Mouse (Mus musculus): ENCODE data around the gene Zscan18.
A peak's percentile ranks its signal among the peaks of the same experiment; 100 is the strongest.
"Not testable (repeated sequence)": the region's sequence is repeated elsewhere in the genome, so short reads cannot be mapped to it uniquely, and the experiment has no call there.

Zscan18 gene

GRCm38 (mm10) chr7:12802866-12803726, at the start of gene Zscan18:
TSS of gene Zscan18 (minus strand) at chr7:12803635.
- DNase-seq = peak; percentile 78

GRCm38 (mm10) chr7:12835779-12836178, 32.3 kb upstream of the Zscan18 start:
- DNase-seq = no peak

- DNase-seq = no peak
These were observed 31.8 kb upstream of the Zscan18 start for GRCm38 (mm10) chr7:12835193-12835671.

GRCm38 (mm10) chr7:12834162-12835120, 31.0 kb upstream of the Zscan18 start, which contains the start of gene Zfp110:
TSS of gene Zfp110 (plus strand) at chr7:12834761.
- DNase-seq = peak; percentile 88

GRCm38 (mm10) chr7:12818521-12819295, 15.3 kb upstream of the Zscan18 start, which contains the start of gene Zfp329:
TSS of gene Zfp329 (minus strand) at chr7:12818858.
- DNase-seq = peak; percentile 90

DNA sequence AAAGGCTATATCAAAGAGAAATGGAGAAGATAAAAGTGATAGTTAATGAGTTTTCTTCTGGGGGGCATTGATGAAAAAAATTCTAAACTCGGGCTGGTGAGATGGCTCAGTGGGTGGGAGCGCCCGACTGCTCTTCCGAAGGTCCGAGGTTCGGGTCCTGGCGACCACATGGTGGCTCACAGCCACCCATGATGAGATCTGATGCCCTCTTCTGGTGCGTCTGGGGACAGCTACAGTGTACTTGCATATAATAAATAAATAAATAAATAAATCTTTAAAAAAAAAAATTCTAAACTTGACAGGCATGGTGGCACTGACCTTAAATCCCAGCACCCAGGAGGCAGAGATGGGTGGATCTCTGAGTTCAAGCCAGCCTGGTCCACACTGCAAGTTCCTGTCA, 12.1 kb upstream of the Zscan18 start:
- no peak for DNase-seq

- no peak for DNase-seq
These were observed 264 bp upstream of the Zscan18 start for GRCm38 (mm10) chr7:12803727-12804071.

GRCm38 (mm10) chr7:12799554-12799953, 3.9 kb downstream of the Zscan18 start:
- DNase-seq = no peak

- DNase-seq = no peak
These were observed 5.5 kb downstream of the Zscan18 start for GRCm38 (mm10) chr7:12797971-12798370.

- DNase-seq = not testable (repeated sequence)
These were observed 10.8 kb downstream of the Zscan18 start for GRCm38 (mm10) chr7:12792624-12793023.

- no peak for DNase-seq
These were observed 15.4 kb downstream of the Zscan18 start for GRCm38 (mm10) chr7:12788025-12788424.

DNA sequence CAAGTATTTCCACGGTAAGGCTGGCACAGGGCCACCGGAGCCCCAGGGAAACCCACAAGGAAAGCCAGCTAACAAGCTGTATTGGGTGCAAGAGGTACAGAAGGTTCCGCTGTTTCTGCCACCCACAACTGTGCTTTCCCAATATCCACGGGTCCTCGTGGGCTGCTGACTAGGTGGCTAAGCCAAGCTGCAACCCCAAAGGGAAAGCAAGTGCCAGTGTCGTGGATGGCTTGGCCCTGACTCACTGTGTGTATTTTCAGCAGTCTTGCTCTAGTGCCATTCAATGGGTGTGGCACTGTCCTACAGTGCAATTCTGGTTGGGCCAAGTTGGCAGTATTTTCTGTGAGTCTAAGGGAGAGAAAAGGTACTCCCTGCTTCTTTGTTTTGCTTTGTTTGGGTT, 16.1 kb downstream of the Zscan18 start:
- DNase-seq = no peak

GRCm38 (mm10) chr7:12780151-12780830, 23.1 kb downstream of the Zscan18 start:
- DNase-seq = peak; percentile 76

DNA sequence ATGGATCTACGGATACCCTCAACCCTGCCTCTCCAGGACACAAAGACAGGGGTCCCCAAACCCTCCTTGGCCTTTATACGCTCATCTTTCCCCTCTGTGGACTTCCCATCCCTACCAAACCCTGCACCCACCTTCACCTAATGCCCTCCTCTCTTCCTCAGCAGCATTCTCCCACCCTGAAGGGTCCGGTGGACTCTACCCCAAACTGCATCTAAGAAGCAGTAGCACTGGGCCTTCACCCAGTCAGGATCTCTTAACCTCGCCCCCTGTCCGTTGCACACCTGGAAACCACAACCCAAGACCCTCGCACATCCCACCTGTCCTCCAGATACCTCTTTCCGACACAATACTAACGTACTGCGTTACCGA, 23.7 kb downstream of the Zscan18 start:
- no peak for DNase-seq

- peak; percentile 32 for DNase-seq
These were observed 24.3 kb downstream of the Zscan18 start for GRCm38 (mm10) chr7:12779141-12779540.

DNA sequence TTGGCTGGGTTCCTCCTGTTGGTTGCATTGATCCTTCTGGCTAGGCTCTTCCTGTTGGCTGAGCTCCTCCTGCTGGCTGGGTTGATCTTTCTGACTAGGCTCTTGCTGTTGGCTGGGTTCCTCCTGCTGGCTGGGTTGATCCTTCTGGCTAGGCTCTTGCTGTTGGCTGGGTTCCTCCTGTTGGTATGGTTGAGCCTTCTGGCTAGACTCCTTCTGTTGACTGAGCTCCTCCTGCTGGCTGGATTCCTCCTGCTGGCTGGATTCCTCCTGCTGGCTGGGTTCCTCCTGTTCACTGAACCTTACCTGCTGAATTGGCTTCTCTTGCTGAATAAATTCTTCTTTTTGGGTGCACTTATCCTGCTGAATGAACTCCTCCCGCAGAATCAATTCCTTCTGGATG, 28.8 kb downstream of the Zscan18 start:
- peak; percentile 96 for DNase-seq

DNA sequence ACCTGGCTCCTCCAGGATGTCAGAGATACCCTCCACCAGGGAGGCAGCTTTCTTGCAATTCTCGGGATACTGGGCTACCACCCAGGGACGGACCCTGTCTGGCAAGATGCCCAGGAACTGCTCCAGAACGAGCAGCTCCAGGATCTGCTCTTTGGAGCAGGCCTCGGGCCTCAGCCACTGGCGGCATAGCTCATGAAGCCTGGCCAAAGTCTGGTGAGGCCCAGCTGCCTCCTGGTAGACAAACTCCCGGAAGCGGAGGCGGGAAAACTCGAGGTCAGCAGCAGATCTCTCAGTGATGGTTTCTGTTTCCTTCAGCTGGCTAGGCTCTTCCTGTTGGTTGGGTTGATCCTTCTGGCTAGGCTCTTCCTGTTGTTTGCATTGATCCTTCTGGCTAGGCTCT, 29.3 kb downstream of the Zscan18 start:
- peak; percentile 63 for DNase-seq

DNA sequence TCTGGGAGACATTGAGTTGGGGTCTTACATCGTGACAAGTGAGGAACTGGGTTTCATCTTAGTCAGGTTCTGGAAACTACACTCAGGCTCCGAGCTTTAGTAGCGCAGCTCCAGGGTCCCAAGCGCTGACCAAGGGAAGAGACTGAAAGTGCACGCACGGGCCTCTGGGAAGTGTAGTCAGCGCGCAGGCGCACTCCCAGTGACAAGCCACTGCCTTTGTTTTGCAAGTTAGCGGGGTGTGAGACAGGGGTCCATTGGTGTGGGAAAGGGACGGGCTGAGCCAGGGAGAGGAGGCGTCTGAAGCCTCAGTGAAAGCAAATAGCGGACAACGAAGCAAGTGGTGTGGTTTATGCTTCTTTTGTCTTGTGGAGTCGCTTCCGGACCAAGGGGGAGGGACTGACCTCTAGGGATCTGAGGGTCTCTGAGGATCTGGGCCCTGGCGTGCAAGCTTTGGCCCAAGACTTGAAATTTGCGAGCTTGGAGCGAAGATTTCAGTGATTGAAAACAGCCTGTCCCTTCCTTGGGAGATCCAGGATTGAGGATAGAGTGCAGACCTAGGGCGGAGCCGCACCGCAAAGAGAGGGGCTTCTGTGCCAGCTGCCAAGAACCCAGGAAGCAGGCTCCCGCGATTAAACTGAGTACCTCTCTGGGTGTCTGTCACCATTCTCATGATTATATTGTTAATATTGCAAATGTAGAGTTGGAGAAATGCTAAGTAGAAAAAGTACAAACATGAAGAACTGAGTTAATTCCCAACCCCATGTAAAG, 53.8 kb downstream of the Zscan18 start:
- DNase-seq = no peak

DNA sequence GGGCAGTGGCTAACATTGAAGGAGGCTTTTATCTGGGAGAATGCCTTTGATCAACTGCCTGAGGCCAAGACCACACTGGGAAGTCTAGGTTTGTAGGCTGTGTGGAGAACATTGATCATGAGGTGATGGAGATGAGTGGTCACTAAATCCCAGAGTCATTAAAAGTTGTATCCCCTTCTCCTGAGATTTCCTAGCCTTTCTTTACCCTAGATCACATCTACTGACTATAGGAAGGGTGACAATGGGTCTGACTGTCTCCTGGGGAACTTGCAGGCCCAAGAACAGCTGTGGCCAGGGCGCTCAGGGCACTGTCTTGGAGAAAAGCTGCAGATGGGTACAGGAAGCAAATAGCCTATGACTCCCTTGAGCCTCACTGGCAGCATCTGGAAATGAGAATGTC, 68.5 kb downstream of the Zscan18 start, which contains the start of gene Vmn2r56:
Gene Vmn2r56, minus strand, starts transcription at position 101 of the 400 bp plus-strand sequence.
- DNase-seq = no peak
